Mouse (Mus musculus) ES-E14 (cell line): ENCODE results near the gene AI837181.

Experiments
- MAFK ChIP-seq: IDR thresholded peaks from 2 replicates; pipeline ENCODE4 v1.6.1; 2014; ENCODE audit warnings: mild to moderate bottlenecking, low read depth, low read length, inconsistent platforms; ENCODE audit not compliant: insufficient read depth
- ZC3H11A ChIP-seq: IDR thresholded peaks from 2 replicates; pipeline ENCODE4 v1.6.1; 2012; ENCODE audit warnings: low read depth, mild to moderate bottlenecking, inconsistent platforms, low read length, borderline replicate concordance

GRCm38 (mm10) chr19:5394168-5394567, 30.8 kb upstream of the AI837181 start:
- TF ChIP-seq ZC3H11A (no peak), MAFK (no peak)
